Mouse (Mus musculus) spleen, adult 18-20 months (tissue): ENCODE data around the gene Rccd1.
A peak's percentile ranks its signal among the peaks of the same experiment; 100 is the strongest.

Source experiments
- DNase-seq, 2 experiments: peaks; one replicate each; pipeline ENCODE4 v3.0.0; 2022; ENCODE audit warnings: mixed read lengths in 2 of 2

The Rccd1 gene

GRCm38 (mm10) chr7:80252886-80253285, 71.4 kb downstream of the Rccd1 start:
- DNase-seq: no peak

- DNase-seq: no peak
Measured at GRCm38 (mm10) chr7:80252437-80252836, 71.8 kb downstream of the Rccd1 start.

- no peak for DNase-seq
Measured at GRCm38 (mm10) chr7:80246859-80247258, 77.4 kb downstream of the Rccd1 start.

GRCm38 (mm10) chr7:80246148-80246721, 78.0 kb downstream of the Rccd1 start, which contains the start of gene Ttll13:
Ttll13 (plus strand) TSS chr7:80246376.
- peak; percentile 94 to 96 for DNase-seq

- no peak for DNase-seq
Measured at GRCm38 (mm10) chr7:80244851-80245250, 79.4 kb downstream of the Rccd1 start.
